Mouse (Mus musculus): ENCODE data around the gene Tep1. TPM values are rescaled to one million over a fixed set of nuclear protein-coding genes. Genes with fewer than 3 reads are reported as not detected.

The Tep1 gene
- total and polyA plus RNA-seq, 2 experiments: 9.0 to 13.1 TPM

- TF ChIP-seq CTCF (IDR thresholded peaks at IDR 0.05; ENCODE audit: low read depth, low read length) (no peak), POLR2A (IDR thresholded peaks at IDR 0.05; ENCODE audit: extremely low read depth, insufficient read depth, low read length) (no peak)
- Histone ChIP-seq H3K79me2 (ENCODE audit: control insufficient read depth, insufficient read depth, low read length) (no peaks in the 10 kb centered on the region), H3K27ac (replicated peaks; ENCODE audit: insufficient read depth, low read depth, low read length) (peak overlapping the region; percentile 7; the same call in 1 of the 2 replicates), H3K27me3 (ENCODE audit: control insufficient read depth, insufficient read depth, low read length) (no peaks in the 10 kb centered on the region), H3K4me1 (ENCODE audit: control insufficient read depth, insufficient read depth, low read length) (no peaks in the 10 kb centered on the region), H3K36me3 (ENCODE audit: control insufficient read depth, insufficient read depth, low read length) (peaks cover 29% of the 10 kb centered on the region), H3K4me3 (ENCODE audit: insufficient read depth, low read depth, low read length) (no peak overlapping the region), H3K9ac (ENCODE audit: low read depth, low read length) (no peak overlapping the region)
- DNase-seq (ENCODE audit: extremely low read depth, low read depth, low spot score): peak; percentile 45
- 78% methylated on average over 10 of the region's 10 CpGs for WGBS
These were observed 36.4 kb downstream of the Tep1 start for GRCm38 (mm10) chr14:50833964-50834363.

- DNase-seq (ENCODE audit: extremely low read depth, low read depth, low spot score): no peak
- H3K4me1 ChIP-seq (ENCODE audit: control insufficient read depth, insufficient read depth, low read length): no peaks in the 10 kb centered on the region
- WGBS: 78% methylated on average over 3 of the region's 3 CpGs
- H3K4me3 ChIP-seq (ENCODE audit: insufficient read depth, low read depth, low read length): no peak overlapping the region
- peaks cover 41% of the 10 kb centered on the region for H3K36me3 ChIP-seq (ENCODE audit: control insufficient read depth, insufficient read depth, low read length)
- TF ChIP-seq POLR2A (IDR thresholded peaks at IDR 0.05; ENCODE audit: extremely low read depth, insufficient read depth, low read length) (no peak), CTCF (IDR thresholded peaks at IDR 0.05; ENCODE audit: low read depth, low read length) (no peak)
- H3K9ac ChIP-seq (ENCODE audit: low read depth, low read length): no peak overlapping the region
- no peaks in the 10 kb centered on the region for H3K27me3 ChIP-seq (ENCODE audit: control insufficient read depth, insufficient read depth, low read length)
- no peak overlapping the region for H3K27ac ChIP-seq (replicated peaks; ENCODE audit: insufficient read depth, low read depth, low read length)
- H3K79me2 ChIP-seq (ENCODE audit: control insufficient read depth, insufficient read depth, low read length): no peaks in the 10 kb centered on the region
These were observed 40.5 kb downstream of the Tep1 start for GRCm38 (mm10) chr14:50829878-50830277.

GRCm38 (mm10) chr14:50826579-50826978, 43.8 kb downstream of the Tep1 start:
- H3K36me3 ChIP-seq (ENCODE audit: control insufficient read depth, insufficient read depth, low read length): peaks cover 48% of the 10 kb centered on the region
- no peak overlapping the region for H3K27ac ChIP-seq (replicated peaks; ENCODE audit: insufficient read depth, low read depth, low read length)
- H3K4me3 ChIP-seq (ENCODE audit: insufficient read depth, low read depth, low read length): no peak overlapping the region
- 99% methylated on average over 4 of the region's 4 CpGs for WGBS
- DNase-seq (ENCODE audit: extremely low read depth, low read depth, low spot score): no peak
- H3K9ac ChIP-seq (ENCODE audit: low read depth, low read length): no peak overlapping the region
- H3K79me2 ChIP-seq (ENCODE audit: control insufficient read depth, insufficient read depth, low read length): no peaks in the 10 kb centered on the region
- no peak for TF ChIP-seq CTCF (IDR thresholded peaks at IDR 0.05; ENCODE audit: low read depth, low read length)
- TF ChIP-seq POLR2A (IDR thresholded peaks at IDR 0.05; ENCODE audit: extremely low read depth, insufficient read depth, low read length): no peak
- H3K4me1 ChIP-seq (ENCODE audit: control insufficient read depth, insufficient read depth, low read length): no peaks in the 10 kb centered on the region
- H3K27me3 ChIP-seq (ENCODE audit: control insufficient read depth, insufficient read depth, low read length): no peaks in the 10 kb centered on the region

GRCm38 (mm10) chr14:50824219-50824618, 46.1 kb downstream of the Tep1 start:
- H3K79me2 ChIP-seq (ENCODE audit: control insufficient read depth, insufficient read depth, low read length): no peaks in the 10 kb centered on the region
- no peak overlapping the region for H3K9ac ChIP-seq (ENCODE audit: low read depth, low read length)
- H3K27ac ChIP-seq (replicated peaks; ENCODE audit: insufficient read depth, low read depth, low read length): no peak overlapping the region
- WGBS: 82% methylated on average over 9 of the region's 9 CpGs
- peak; percentile 48 for DNase-seq (ENCODE audit: extremely low read depth, low read depth, low spot score)
- no peak overlapping the region for H3K4me3 ChIP-seq (ENCODE audit: insufficient read depth, low read depth, low read length)
- H3K27me3 ChIP-seq (ENCODE audit: control insufficient read depth, insufficient read depth, low read length): no peaks in the 10 kb centered on the region
- H3K36me3 ChIP-seq (ENCODE audit: control insufficient read depth, insufficient read depth, low read length): peaks cover 55% of the 10 kb centered on the region
- no peaks in the 10 kb centered on the region for H3K4me1 ChIP-seq (ENCODE audit: control insufficient read depth, insufficient read depth, low read length)
- TF ChIP-seq POLR2A (IDR thresholded peaks at IDR 0.05; ENCODE audit: extremely low read depth, insufficient read depth, low read length): no peak
- no peak for TF ChIP-seq CTCF (IDR thresholded peaks at IDR 0.05; ENCODE audit: low read depth, low read length)

- no peak for TF ChIP-seq CTCF (IDR thresholded peaks at IDR 0.05; ENCODE audit: low read depth, low read length)
- TF ChIP-seq POLR2A (IDR thresholded peaks at IDR 0.05; ENCODE audit: extremely low read depth, insufficient read depth, low read length): no peak
- WGBS: 85% methylated on average over 2 of the region's 2 CpGs
- no peak for DNase-seq (ENCODE audit: extremely low read depth, low read depth, low spot score)
- Histone ChIP-seq H3K79me2 (ENCODE audit: control insufficient read depth, insufficient read depth, low read length) (no peaks in the 10 kb centered on the region), H3K4me1 (ENCODE audit: control insufficient read depth, insufficient read depth, low read length) (no peaks in the 10 kb centered on the region), H3K9ac (ENCODE audit: low read depth, low read length) (no peak overlapping the region), H3K27me3 (ENCODE audit: control insufficient read depth, insufficient read depth, low read length) (no peaks in the 10 kb centered on the region), H3K27ac (replicated peaks; ENCODE audit: insufficient read depth, low read depth, low read length) (no peak overlapping the region), H3K4me3 (ENCODE audit: insufficient read depth, low read depth, low read length) (no peak overlapping the region), H3K36me3 (ENCODE audit: control insufficient read depth, insufficient read depth, low read length) (peaks cover 54% of the 10 kb centered on the region)
These were observed 47.1 kb downstream of the Tep1 start for GRCm38 (mm10) chr14:50823240-50823639.

- WGBS: 90% methylated on average over 2 of the region's 2 CpGs
These were observed 57.3 kb downstream of the Tep1 start for GRCm38 (mm10) chr14:50813060-50813459.

More at GRCm38 (mm10) chr14:50813060-50813459, 57.3 kb downstream of the Tep1 start:
- H3K27ac ChIP-seq (replicated peaks; ENCODE audit: insufficient read depth, low read depth, low read length): no peak overlapping the region
- H3K4me1 ChIP-seq (ENCODE audit: control insufficient read depth, insufficient read depth, low read length): no peaks in the 10 kb centered on the region
- no peak overlapping the region for H3K4me3 ChIP-seq (ENCODE audit: insufficient read depth, low read depth, low read length)
- H3K36me3 ChIP-seq (ENCODE audit: control insufficient read depth, insufficient read depth, low read length): peaks cover 29% of the 10 kb centered on the region
- no peaks in the 10 kb centered on the region for H3K27me3 ChIP-seq (ENCODE audit: control insufficient read depth, insufficient read depth, low read length)
- TF ChIP-seq POLR2A (IDR thresholded peaks at IDR 0.05; ENCODE audit: extremely low read depth, insufficient read depth, low read length) (no peak), CTCF (IDR thresholded peaks at IDR 0.05; ENCODE audit: low read depth, low read length) (no peak)
- no peaks in the 10 kb centered on the region for H3K79me2 ChIP-seq (ENCODE audit: control insufficient read depth, insufficient read depth, low read length)
- no peak overlapping the region for H3K9ac ChIP-seq (ENCODE audit: low read depth, low read length)
- DNase-seq (ENCODE audit: extremely low read depth, low read depth, low spot score): no peak

Measured in liver, adult 2 months (tissue).